Mouse (Mus musculus) intestine, postnatal 0 days (tissue): ENCODE measurements around the gene Rem2. TPM values are rescaled to one million over a fixed set of nuclear protein-coding genes. Genes with fewer than 3 reads are reported as not detected.

Source experiments
- ATAC-seq: fragments of 200-750 bp; cut with Nextera tagmentation; 2 replicates; pipeline ENCODE4 v1.8.0; 2017; ENCODE audit warnings: mild to moderate bottlenecking, moderate TSS enrichment, moderate library complexity
- H3K27ac ChIP-seq: fragments of 300-500 bp; sonication (generic); 2 replicates; pipeline ENCODE4 v1.5.1; 2014; ENCODE audit warnings: mild to moderate bottlenecking, low read depth, low read length, moderate library complexity
- H3K27me3 ChIP-seq: fragments of 300-500 bp; sonication (generic); replicated peaks from 2 replicates; pipeline ENCODE4 v1.6.1; 2014; ENCODE audit warnings: low read length, mixed read lengths; ENCODE audit not compliant: control insufficient read depth, insufficient read depth
- H3K36me3 ChIP-seq: fragments of 300-500 bp; sonication (generic); 2 replicates; pipeline ENCODE4 v1.6.1; 2014; ENCODE audit warnings: mild to moderate bottlenecking, moderate library complexity; ENCODE audit not compliant: control insufficient read depth, insufficient read depth
- H3K4me1 ChIP-seq: fragments of 300-500 bp; sonication (generic); replicated peaks from 2 replicates; pipeline ENCODE4 v1.6.1; 2014; ENCODE audit warnings: antibody characterized with exemption, low read length, mixed read lengths; ENCODE audit not compliant: control insufficient read depth, insufficient read depth
- H3K4me2 ChIP-seq: fragments of 300-500 bp; sonication (generic); replicated peaks from 2 replicates; pipeline ENCODE4 v1.6.1; 2014; ENCODE audit warnings: low read depth, mild to moderate bottlenecking, moderate library complexity
- H3K4me3 ChIP-seq: fragments of 300-500 bp; sonication (generic); 2 replicates; pipeline ENCODE4 v1.5.1; 2014; ENCODE audit warnings: low read depth, low read length
- H3K9ac ChIP-seq: fragments of 300-500 bp; sonication (generic); 2 replicates; pipeline ENCODE4 v1.6.1; 2014; ENCODE audit warnings: mild to moderate bottlenecking, low read depth, low read length
- H3K9me3 ChIP-seq: fragments of 300-500 bp; sonication (generic); 2 replicates; pipeline ENCODE4 v1.6.1; 2016; ENCODE audit warnings: mixed run types; ENCODE audit not compliant: control insufficient read depth
- CTCF ChIP-seq: sonication (generic); IDR thresholded peaks from 2 replicates; pipeline ENCODE4 v1.5.1; 2016; ENCODE audit warnings: low read depth, mild to moderate bottlenecking, control low read depth, antibody characterized with exemption, moderate library complexity
- WGBS: fragments of 180-500 bp; shearing (Covaris S2); extraction: QIAGEN DNeasy Blood & Tissue Kit; methylation state at CpG from one replicate; pipeline ENCODE4 v1.1.7; 2014; 5-methylcytosine and 5-hydroxymethylcytosine counted together
- polyA plus RNA-seq: library from polyadenylated mRNA; unstranded; fragments of >200 nt; fragmentation: Nextera tagmentation; extraction: Ambion mirVana; gene quantifications from 2 replicates; pipeline ENCODE4 v1.2.1, GENCODE M21; 2015

Gene Rem2
- polyA plus RNA-seq, 1 experiment from 2014 or later, result 0.78 TPM

GRCm38 (mm10) chr14:54472671-54473070, 3.2 kb upstream of the Rem2 start:
- H3K36me3 ChIP-seq, result peaks cover 31% of the 10 kb centered on the region
- H3K4me2 ChIP-seq, result no peak overlapping the region
- no peak for TF ChIP-seq CTCF
- H3K27me3 ChIP-seq, result 0 out of 2 replicates have a peak, but pooled peaks cover 5% of the 10 kb centered on the region
- no peak overlapping the region for H3K27ac ChIP-seq
- no peak overlapping the region for H3K9ac ChIP-seq
- WGBS, result 60% methylated on average over 5 of the region's 5 CpGs
- no peak for ATAC-seq
- H3K4me1 ChIP-seq, result peaks cover 5% of the 10 kb centered on the region; the same call in 1 of the 2 replicates
- no peaks in the 10 kb centered on the region for H3K9me3 ChIP-seq
- H3K4me3 ChIP-seq, result no peak overlapping the region

GRCm38 (mm10) chr14:54474744-54475143, 1.2 kb upstream of the Rem2 start:
- 90% methylated on average over 5 of the region's 5 CpGs for WGBS
- no peak overlapping the region for H3K9ac ChIP-seq
- no peaks in the 10 kb centered on the region for H3K9me3 ChIP-seq
- peaks cover 10% of the 10 kb centered on the region; the same call in 1 of the 2 replicates for H3K4me1 ChIP-seq
- no peak for ATAC-seq
- H3K27ac ChIP-seq, result no peak overlapping the region
- peaks cover 10% of the 10 kb centered on the region for H3K36me3 ChIP-seq
- H3K27me3 ChIP-seq, result peaks cover 17% of the 10 kb centered on the region; the same call in 1 of the 2 replicates
- no peak overlapping the region for H3K4me2 ChIP-seq
- H3K4me3 ChIP-seq, result no peak overlapping the region
- no peak for TF ChIP-seq CTCF

GRCm38 (mm10) chr14:54477172-54477909, 1.4 kb downstream of the Rem2 start:
- 87% methylated on average over 15 of the region's 15 CpGs for WGBS
- TF ChIP-seq CTCF, result no peak
- ATAC-seq, result no peak
- Histone ChIP-seq H3K4me1 (peaks cover 10% of the 10 kb centered on the region; the same call in 1 of the 2 replicates), H3K4me3 (no peak overlapping the region), H3K9me3 (no peaks in the 10 kb centered on the region), H3K27me3 (peaks cover 17% of the 10 kb centered on the region; the same call in 1 of the 2 replicates), H3K4me2 (no peak overlapping the region), H3K27ac (no peak overlapping the region), H3K9ac (no peak overlapping the region), H3K36me3 (no peaks in the 10 kb centered on the region)

GRCm38 (mm10) chr14:54479451-54479920, 3.6 kb downstream of the Rem2 start:
- no peak overlapping the region for H3K27ac ChIP-seq
- H3K4me1 ChIP-seq, result peaks cover 10% of the 10 kb centered on the region; the same call in 1 of the 2 replicates
- H3K9ac ChIP-seq, result peak overlapping the region; percentile 27; the same call in 1 of the 2 replicates
- H3K36me3 ChIP-seq, result no peaks in the 10 kb centered on the region
- peak overlapping the region; percentile 67 for H3K4me2 ChIP-seq
- no peak for ATAC-seq
- H3K9me3 ChIP-seq, result no peaks in the 10 kb centered on the region
- H3K4me3 ChIP-seq, result peak overlapping the region; percentile 36
- peaks cover 17% of the 10 kb centered on the region; the same call in 1 of the 2 replicates for H3K27me3 ChIP-seq
- 9% methylated on average over 40 of the region's 40 CpGs for WGBS
- TF ChIP-seq CTCF, result no peak

GRCm38 (mm10) chr14:54480673-54481072, 4.8 kb downstream of the Rem2 start:
- Histone ChIP-seq H3K36me3 (no peaks in the 10 kb centered on the region), H3K9me3 (no peaks in the 10 kb centered on the region), H3K9ac (no peak overlapping the region), H3K27me3 (peaks cover 17% of the 10 kb centered on the region; the same call in 1 of the 2 replicates), H3K27ac (no peak overlapping the region), H3K4me1 (peaks cover 7% of the 10 kb centered on the region; the same call in 1 of the 2 replicates), H3K4me3 (no peak overlapping the region), H3K4me2 (no peak overlapping the region)
- ATAC-seq, result no peak
- 80% methylated on average over 6 of the region's 6 CpGs for WGBS
- TF ChIP-seq CTCF, result no peak

GRCm38 (mm10) chr14:54481402-54481801, 5.5 kb downstream of the Rem2 start:
- no peak overlapping the region for H3K27ac ChIP-seq
- no peaks in the 10 kb centered on the region for H3K36me3 ChIP-seq
- H3K4me1 ChIP-seq, result peaks cover 5% of the 10 kb centered on the region; the same call in 1 of the 2 replicates
- H3K4me2 ChIP-seq, result no peak overlapping the region
- no peaks in the 10 kb centered on the region for H3K9me3 ChIP-seq
- H3K9ac ChIP-seq, result no peak overlapping the region
- no peak overlapping the region for H3K4me3 ChIP-seq
- H3K27me3 ChIP-seq, result peaks cover 17% of the 10 kb centered on the region; the same call in 1 of the 2 replicates
- ATAC-seq, result no peak
- WGBS, result 79% methylated on average over 8 of the region's 8 CpGs
- no peak for TF ChIP-seq CTCF
